Mouse (Mus musculus) B cell, adult 62 days (primary cell): ENCODE measurements around the gene Olfr877. TPM values are rescaled to one million over a fixed set of nuclear protein-coding genes. Genes with fewer than 3 reads are reported as not detected.

ENCODE experiments used
- total RNA-seq: library from RNA; stranded (reverse); gene quantifications from 4 replicates; pipeline ENCODE4 v1.2.4, GENCODE M21; 2023

Gene Olfr877
- total RNA-seq, result not detected in 4 replicates

GRCm38 (mm10) chr9:37853969-37854368 is at the start of gene Olfr877:
Gene Olfr877, plus strand, starts transcription at chr9:37854269.

DNA sequence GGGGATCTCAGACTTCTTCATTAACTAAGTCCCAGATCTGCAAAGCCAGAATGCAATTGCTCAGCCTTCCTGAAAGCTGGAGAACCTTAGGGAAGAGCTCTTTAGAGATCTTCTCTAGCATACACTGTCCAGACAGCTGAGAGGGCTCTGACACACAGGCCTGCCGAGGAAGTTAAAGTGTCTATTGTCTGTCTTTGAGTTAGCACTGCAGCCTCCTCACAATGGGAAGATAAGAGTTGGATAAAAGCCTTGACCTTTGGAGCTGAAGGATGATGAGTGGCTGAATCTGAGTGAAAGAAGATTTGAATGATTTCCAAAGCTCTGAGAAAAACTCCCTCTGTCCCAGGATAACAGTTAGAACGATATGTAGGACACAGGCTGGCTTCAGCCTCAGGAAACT is 42.6 kb downstream of the Olfr877 start, which contains the start of gene Olfr145:
Gene Olfr145 (plus strand): TSS at position 64 of the 400 bp plus-strand sequence.

Other genes with a start within 250 kb of the Olfr877 start
- 1.1 to 3.6 TPM in 2 of 4 replicates, not detected in the others for gene Spa17, start 240.5 kb upstream of the Olfr877 start, total RNA-seq
- 50.4 to 55.2 TPM (median 52.5 TPM) in 4 replicates for gene Tbrg1, start 197.0 kb upstream of the Olfr877 start, total RNA-seq
- gene Panx3, start 185.0 kb upstream of the Olfr877 start, total RNA-seq, result not detected in 4 replicates
- not detected in 4 replicates for gene Olfr160, start 138.0 kb upstream of the Olfr877 start, total RNA-seq
- gene Olfr874, start 109.2 kb upstream of the Olfr877 start, total RNA-seq, result not detected in 4 replicates
- gene Olfr875, start 82.4 kb upstream of the Olfr877 start, total RNA-seq, result not detected in 4 replicates
- gene Olfr876, start 51.2 kb upstream of the Olfr877 start, total RNA-seq, result not detected in 4 replicates
- gene Olfr145, start 42.5 kb downstream of the Olfr877 start, total RNA-seq, result not detected in 4 replicates
- gene Olfr878, start 63.6 kb downstream of the Olfr877 start, total RNA-seq, result not detected in 4 replicates
- gene Olfr881, start 137.6 kb downstream of the Olfr877 start, total RNA-seq, result not detected in 4 replicates
- gene Olfr883, start 171.5 kb downstream of the Olfr877 start, total RNA-seq, result not detected in 4 replicates
- not detected in 4 replicates for gene Olfr884, start 192.3 kb downstream of the Olfr877 start, total RNA-seq
- not detected in 4 replicates for gene Olfr885, start 207.1 kb downstream of the Olfr877 start, total RNA-seq
- not detected in 4 replicates for gene Olfr887, start 229.8 kb downstream of the Olfr877 start, total RNA-seq